Mouse (Mus musculus) brain, embryonic 14.5 days (tissue): ENCODE results near the gene Asap2. TPM values are rescaled to one million over a fixed set of nuclear protein-coding genes. Genes with fewer than 3 reads are reported as not detected.

ENCODE experiments used
- DNase-seq: peaks from one replicate; pipeline ENCODE4 v3.0.0-alpha.2; 2011; ENCODE audit warnings: low read depth
- CTCF ChIP-seq: fragments of 200-500 bp; IDR thresholded peaks from 2 replicates; pipeline ENCODE4 v1.5.1; 2012; ENCODE audit warnings: inconsistent platforms, mild to moderate bottlenecking, moderate library complexity, borderline replicate concordance; ENCODE audit not compliant: insufficient read depth, insufficient read length; ENCODE audit errors: extremely low read depth
- POLR2A ChIP-seq: fragments of 200-500 bp; IDR thresholded peaks from 2 replicates; pipeline ENCODE4 v1.6.1; 2012; ENCODE audit warnings: mild to moderate bottlenecking, inconsistent platforms, borderline replicate concordance; ENCODE audit not compliant: poor library complexity, insufficient read depth, insufficient read length, severe bottlenecking; ENCODE audit errors: extremely low read depth
- polyA plus RNA-seq: library from polyadenylated mRNA; depleted of rRNA; stranded (reverse); fragments of >200 nt; gene quantifications from 2 replicates; pipeline ENCODE4 v1.2.3, GENCODE M21; 2012

Gene Asap2
- polyA plus RNA-seq, 1 experiment = 36.0 TPM

GRCm38 (mm10) chr12:21180091-21180490 lies 189.8 kb downstream of the Asap2 start:
- no peak for TF ChIP-seq POLR2A
- TF ChIP-seq CTCF = no peak
- DNase-seq = no peak

- no peak for TF ChIP-seq CTCF
- TF ChIP-seq POLR2A = no peak
- no peak for DNase-seq
Observed at GRCm38 (mm10) chr12:21182786-21183185, 192.5 kb downstream of the Asap2 start.

- DNase-seq = no peak
- TF ChIP-seq POLR2A = no peak
- TF ChIP-seq CTCF = no peak
Observed at GRCm38 (mm10) chr12:21183321-21183720, 193.1 kb downstream of the Asap2 start.

GRCm38 (mm10) chr12:21186145-21186544 lies 195.9 kb downstream of the Asap2 start:
- no peak for TF ChIP-seq POLR2A
- TF ChIP-seq CTCF = no peak
- no peak for DNase-seq

GRCm38 (mm10) chr12:21188880-21189279 lies 198.6 kb downstream of the Asap2 start:
- TF ChIP-seq CTCF (no peak), POLR2A (no peak)
- DNase-seq = no peak

GRCm38 (mm10) chr12:21191546-21191945 lies 201.3 kb downstream of the Asap2 start:
- DNase-seq = no peak
- TF ChIP-seq CTCF (no peak), POLR2A (no peak)

GRCm38 (mm10) chr12:21195497-21195896 lies 205.2 kb downstream of the Asap2 start:
- TF ChIP-seq CTCF = no peak
- TF ChIP-seq POLR2A = no peak
- no peak for DNase-seq

GRCm38 (mm10) chr12:21196420-21196819 lies 206.2 kb downstream of the Asap2 start:
- no peak for DNase-seq
- no peak for TF ChIP-seq POLR2A
- no peak for TF ChIP-seq CTCF

GRCm38 (mm10) chr12:21200613-21201012 lies 210.4 kb downstream of the Asap2 start:
- DNase-seq = no peak
- TF ChIP-seq POLR2A = no peak
- no peak for TF ChIP-seq CTCF

- TF ChIP-seq CTCF (no peak), POLR2A (no peak)
- no peak for DNase-seq
Observed at GRCm38 (mm10) chr12:21201485-21202269, 211.4 kb downstream of the Asap2 start.

- DNase-seq = peak; percentile 78
- TF ChIP-seq POLR2A (no peak), CTCF (no peak)
Observed at GRCm38 (mm10) chr12:21204701-21205312, 214.5 kb downstream of the Asap2 start.

- no peak for DNase-seq
- TF ChIP-seq CTCF = no peak
- TF ChIP-seq POLR2A = no peak
Observed at GRCm38 (mm10) chr12:21205799-21206198, 215.5 kb downstream of the Asap2 start.

- TF ChIP-seq CTCF = no peak
- TF ChIP-seq POLR2A = no peak
- DNase-seq = no peak
Observed at GRCm38 (mm10) chr12:21207422-21207821, 217.2 kb downstream of the Asap2 start.
